Mouse (Mus musculus): Measurements from ENCODE around the gene Mettl5.
"Not testable (repeated sequence)": the region's sequence is repeated elsewhere in the genome, so short reads cannot be mapped to it uniquely, and the experiment has no call there.

Gene Mettl5

GRCm38 (mm10) chr2:69885451-69886305 is at the start of gene Mettl5:
Mettl5 (minus strand) TSS chr2:69885615.
- peak; percentile 90 for DNase-seq (ENCODE audit: low read depth, low spot score)

DNA sequence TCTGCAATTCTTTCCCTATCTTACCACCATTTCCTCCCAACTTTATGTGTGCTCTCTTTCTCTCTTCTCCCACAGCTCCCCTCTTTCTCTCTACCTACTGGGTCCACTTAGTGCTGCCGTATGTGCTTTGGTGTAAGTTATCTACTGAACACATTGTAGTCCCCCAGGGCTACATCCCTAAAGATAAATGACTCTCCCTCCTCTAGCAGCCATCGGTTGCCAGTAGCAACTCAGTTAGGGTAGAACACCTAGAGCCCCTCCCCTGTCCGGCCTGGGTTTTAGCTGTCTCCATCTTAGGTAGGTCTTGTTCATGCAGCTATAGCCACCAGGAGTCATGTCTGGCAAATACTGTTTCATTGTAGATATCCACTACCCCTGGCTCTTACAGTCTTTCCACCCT is 39.5 kb upstream of the Mettl5 start:
- no peak for DNase-seq (ENCODE audit: low read depth, low spot score)

GRCm38 (mm10) chr2:69917301-69917700 is 31.9 kb upstream of the Mettl5 start:
- DNase-seq (ENCODE audit: low read depth, low spot score), result no peak

GRCm38 (mm10) chr2:69912801-69913200 is 27.4 kb upstream of the Mettl5 start:
- DNase-seq (ENCODE audit: low read depth, low spot score), result no peak

DNA sequence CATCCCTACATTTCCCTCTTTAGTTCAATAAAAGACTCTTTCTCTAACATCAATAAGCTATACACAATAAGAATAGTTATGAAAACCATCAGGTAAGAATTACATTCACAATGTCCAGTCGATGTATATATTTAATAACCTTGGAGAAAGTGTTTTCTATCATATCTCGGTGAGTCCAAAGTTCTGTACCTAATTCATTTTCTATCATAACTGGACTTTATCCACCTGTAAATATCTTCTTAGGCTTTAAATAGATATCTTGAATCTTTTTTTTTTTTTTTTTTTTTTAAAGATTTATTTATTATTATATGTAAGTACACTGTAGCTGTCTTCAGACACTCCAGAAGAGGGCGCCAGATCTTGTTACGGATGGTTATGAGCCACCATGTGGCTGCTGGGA is 22.0 kb upstream of the Mettl5 start:
- DNase-seq (ENCODE audit: low read depth, low spot score), result not testable (repeated sequence)

DNA sequence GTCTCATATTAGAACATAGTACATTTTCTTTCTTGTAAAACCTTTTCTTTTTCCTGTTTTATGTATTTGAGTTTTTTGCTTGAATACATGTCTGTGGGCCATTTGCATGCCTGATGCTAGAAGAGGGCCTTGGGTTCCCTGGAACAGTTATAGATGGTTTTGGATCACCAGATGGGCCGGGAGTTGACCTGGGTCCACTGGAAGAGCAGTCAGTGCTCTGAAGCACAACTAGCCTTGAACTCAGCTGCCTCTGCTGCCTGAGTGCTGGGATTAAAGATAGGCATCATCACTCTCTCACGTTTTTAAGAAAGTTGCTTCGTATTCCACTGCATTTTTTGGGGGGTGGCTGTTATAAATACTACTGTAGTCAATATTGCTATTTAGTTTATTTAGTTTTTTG is 18.1 kb upstream of the Mettl5 start:
- DNase-seq (ENCODE audit: low read depth, low spot score), result no peak

DNA sequence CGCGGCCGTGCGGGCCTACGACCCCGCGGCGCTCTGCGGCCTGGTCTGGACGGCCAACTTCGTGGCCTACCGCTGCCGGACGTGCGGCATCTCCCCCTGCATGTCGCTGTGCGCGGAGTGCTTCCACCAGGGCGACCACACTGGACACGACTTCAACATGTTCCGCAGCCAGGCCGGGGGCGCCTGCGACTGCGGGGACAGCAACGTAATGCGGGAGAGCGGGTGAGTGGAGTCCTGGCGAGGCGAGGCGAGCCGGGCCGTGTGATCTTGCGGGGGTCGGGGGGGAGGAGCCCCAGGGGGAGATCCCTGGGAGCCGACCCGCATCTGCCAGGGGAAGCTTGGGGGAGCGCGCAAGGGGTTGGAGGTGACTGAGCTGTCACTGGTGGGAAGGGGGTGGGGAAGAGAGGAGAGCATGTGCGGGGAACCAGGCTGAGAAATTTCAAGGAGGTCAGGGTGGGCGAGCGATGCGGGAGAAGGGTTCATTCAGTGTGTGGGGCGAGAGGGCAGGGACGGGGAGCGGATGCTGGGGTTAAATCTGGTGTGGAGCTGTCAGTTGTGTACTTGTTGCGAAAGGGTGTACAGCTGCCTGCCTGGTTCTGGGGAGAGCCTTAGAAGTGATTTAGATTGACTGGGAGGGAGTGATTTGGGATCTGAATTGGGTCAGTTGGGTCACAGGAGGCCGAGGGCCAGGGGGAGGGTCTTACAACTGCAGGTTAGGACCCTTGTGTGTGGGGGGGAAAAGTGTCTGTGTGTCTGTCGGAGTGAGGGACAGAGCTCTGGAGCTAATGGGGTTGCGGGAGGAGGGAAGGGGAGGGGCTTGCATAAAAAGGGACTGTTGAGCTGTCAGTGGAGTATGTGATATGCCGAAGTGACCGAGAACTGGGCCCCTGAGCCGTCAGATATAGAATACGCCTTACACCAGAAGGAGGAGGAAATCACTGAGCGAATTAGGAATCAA is 12.5 kb upstream of the Mettl5 start:
- DNase-seq (ENCODE audit: low read depth, low spot score), result peak; percentile 77

DNA sequence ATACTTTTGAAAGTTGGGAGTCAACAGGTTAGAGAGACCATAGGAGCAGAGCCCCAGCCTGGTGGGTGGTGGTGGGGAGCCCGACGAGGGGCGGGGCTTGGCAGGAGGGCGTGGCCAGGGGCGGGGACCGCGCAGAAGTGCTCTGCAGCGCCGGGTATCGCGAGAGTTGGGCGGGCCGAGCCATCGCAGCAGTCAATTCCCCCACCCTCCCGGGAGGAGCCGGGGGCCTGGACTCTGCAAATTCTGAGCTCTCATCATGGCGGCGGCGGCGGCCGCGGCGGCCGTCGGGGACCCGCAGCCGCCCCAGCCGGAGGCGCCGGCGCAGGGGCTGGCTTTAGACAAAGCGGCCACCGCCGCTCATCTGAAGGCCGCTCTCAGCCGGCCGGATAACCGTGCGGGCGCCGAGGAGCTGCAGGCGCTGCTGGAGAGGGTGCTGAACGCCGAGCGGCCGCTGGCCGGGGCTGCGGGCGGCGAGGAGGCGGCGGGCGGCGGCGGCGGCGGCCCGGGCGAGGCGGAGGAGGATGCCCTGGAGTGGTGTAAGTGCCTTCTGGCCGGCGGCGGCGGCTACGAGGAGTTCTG is 11.7 kb upstream of the Mettl5 start, which contains the start of gene Ubr3:
Gene Ubr3, plus strand, starts transcription at position 208 of the 579 bp plus-strand sequence.
- DNase-seq (ENCODE audit: low read depth, low spot score), result peak; percentile 97

GRCm38 (mm10) chr2:69896224-69896581 is 10.8 kb upstream of the Mettl5 start:
- DNase-seq (ENCODE audit: low read depth, low spot score), result no peak

- peak; percentile 31 for DNase-seq (ENCODE audit: low read depth, low spot score)
Measured at GRCm38 (mm10) chr2:69895502-69896223, 10.2 kb upstream of the Mettl5 start.

DNA sequence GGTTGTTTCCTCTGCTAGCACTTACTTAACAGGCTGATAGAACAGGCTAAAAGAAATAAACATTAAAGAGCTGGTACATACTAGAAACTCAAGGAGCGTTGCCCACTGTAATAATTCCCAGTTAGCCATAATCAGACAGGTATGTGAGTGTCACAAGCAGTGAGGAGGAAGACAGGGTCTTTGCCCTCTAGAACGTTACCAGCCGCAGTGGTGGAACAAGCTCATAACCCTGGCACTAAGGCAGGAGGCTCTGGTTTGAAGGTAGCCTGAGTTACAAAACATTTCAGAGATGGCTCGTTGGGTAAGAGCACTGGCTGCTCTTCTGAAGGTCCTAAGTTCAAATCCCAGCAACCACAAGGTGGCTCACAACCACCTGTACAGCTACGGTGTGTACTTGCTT is 8.5 kb upstream of the Mettl5 start:
- DNase-seq (ENCODE audit: low read depth, low spot score), result no peak

DNA sequence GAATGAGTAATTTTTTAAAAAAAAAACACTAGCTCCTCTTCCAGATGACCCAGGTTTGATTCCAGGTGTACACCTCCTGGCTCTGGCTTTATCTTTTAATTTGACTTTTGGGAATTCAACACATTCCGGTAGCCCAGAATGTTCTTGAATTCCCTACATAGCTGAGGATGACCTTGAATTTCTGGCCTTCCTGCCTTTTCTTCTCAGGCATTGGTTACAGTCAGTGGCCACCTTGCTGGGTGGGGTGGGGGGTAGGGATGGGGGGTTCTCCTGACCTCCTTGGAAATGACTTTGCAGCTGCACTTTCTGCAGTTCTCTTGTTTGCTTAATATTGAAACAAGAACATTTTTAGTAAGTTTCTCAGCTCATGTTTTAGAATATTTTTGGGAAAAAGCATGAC is 7.7 kb upstream of the Mettl5 start:
- DNase-seq (ENCODE audit: low read depth, low spot score), result no peak

DNA sequence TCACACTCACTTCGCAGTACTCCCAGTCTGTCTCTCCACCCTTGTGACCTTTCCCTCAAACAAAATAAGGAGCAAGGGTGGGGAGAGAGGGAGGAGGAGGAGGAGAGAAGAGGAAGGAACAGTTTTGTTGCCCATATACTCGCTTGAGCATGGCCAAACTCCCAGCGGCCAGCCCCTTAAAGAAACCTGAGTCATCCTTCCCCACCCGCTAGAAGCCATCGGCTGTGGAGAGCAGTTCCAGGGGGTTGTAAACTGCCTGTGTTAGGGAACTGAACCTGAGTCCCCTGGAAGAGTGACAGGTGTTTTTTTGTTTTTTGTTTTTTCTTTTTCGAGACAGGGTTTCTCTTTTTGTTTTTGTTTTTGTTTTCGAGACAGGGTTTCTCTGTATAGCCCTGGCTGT is 5.4 kb upstream of the Mettl5 start:
- no peak for DNase-seq (ENCODE audit: low read depth, low spot score)

DNA sequence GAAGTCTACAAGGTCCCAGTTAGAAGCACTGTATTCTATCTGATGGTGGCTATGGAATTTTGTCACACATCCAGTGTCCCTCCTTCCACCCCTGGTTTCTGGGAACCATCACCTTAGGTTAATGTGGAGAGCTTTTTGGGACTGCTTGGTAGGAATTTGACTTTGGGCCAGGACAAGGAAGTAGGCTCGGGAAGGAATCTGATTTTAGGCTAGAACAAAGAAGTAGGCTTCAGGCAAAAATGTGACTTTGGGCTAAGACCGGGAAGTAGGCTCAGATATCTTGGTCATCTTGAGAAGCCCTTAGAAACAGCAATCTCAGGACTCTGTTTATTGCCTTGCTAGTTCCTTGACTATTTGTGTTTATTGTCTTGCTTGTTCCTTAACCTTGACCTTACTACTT is 3.5 kb upstream of the Mettl5 start:
- DNase-seq (ENCODE audit: low read depth, low spot score), result no peak

GRCm38 (mm10) chr2:69885050-69885449 is 365 bp downstream of the Mettl5 start:
- no peak for DNase-seq (ENCODE audit: low read depth, low spot score)

- peak; percentile 25 for DNase-seq (ENCODE audit: low read depth, low spot score)
Measured at GRCm38 (mm10) chr2:69884581-69884980, 834 bp downstream of the Mettl5 start.

DNA sequence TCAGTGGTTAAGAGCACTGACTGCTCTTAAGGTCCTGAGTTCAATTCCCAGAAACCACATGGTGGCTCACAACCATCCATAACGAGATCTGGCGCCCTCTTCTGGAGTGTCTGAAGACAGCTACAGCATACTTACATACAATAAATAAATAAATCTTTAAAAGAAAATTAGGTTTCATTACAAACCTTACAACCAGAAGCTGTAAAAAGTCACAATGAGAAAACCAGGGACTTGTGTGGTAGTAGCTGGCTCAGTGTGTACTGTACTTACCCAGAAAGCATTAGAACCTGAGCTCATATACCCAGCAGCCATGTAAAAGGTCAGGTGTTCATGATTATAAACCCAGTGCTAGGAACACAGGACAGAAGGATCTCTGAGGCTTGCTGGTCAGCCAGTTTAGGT is 1.4 kb downstream of the Mettl5 start:
- no peak for DNase-seq (ENCODE audit: low read depth, low spot score)

- peak; percentile 44 for DNase-seq (ENCODE audit: low read depth, low spot score)
Measured at GRCm38 (mm10) chr2:69862117-69862657, 23.2 kb downstream of the Mettl5 start.

DNA sequence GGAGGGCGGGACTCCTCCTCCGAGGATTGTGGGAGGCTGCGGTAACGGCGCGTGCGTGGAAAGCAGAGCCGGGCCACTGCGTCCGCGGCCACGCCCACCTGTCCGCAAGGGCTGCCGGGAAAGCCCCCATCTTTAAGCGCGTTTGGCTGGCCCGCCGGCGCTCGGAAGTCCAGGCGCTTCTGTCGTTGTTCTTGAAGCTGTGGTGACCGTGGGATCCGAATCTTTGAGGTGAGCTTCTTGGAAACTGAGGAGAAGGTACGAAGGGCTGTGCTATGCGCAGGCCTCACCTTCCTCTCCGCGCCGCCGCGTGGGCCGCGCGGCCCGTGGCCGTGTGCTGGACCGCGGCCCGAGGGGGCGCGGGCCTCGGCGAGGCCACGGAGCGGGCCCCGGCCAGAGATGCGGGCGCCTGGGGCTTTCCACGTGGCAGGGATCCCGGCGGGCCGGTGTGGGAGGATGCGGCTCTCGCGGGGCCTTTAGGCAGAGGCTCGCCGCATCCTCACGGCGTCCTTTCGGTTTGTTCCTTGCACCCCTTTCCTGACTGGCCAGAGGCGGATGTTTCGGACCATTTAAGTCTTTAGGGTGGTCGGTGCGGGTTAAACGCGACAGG is 23.8 kb downstream of the Mettl5 start, which contains the start of gene Ssb:
Gene Ssb, plus strand, starts transcription at position 78 of the 607 bp plus-strand sequence.
- peak; percentile 95 for DNase-seq (ENCODE audit: low read depth, low spot score)

DNA sequence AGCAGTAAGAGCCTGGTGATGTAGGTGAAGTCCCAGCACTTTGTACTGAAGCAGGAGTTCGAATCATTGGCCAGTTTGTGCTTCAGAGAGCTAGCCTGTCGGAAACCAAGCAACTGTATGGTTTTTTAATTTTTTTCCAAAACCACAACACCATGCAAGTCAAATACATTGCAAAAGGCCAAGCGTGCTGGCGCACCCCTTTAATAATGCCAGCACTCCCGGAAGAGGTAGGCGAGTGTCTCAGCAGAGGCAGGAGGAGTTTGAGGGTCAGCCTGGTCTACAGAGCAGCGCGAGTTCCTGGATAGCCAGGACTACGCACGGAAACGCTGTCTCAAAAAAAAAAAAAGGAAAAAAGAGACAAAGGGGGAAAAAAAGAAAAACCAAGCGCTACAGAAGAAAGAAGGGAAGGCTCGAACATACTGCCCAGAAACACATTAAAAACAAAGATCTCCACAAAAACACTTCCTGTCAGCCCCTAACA is 24.4 kb downstream of the Mettl5 start:
- DNase-seq (ENCODE audit: low read depth, low spot score), result peak; percentile 61
